Mouse (Mus musculus) kidney, postnatal 25 days (tissue): Measurements from ENCODE around the gene Rsbn1l.
A peak's percentile ranks its signal among the peaks of the same experiment; 100 is the strongest.
"Not testable (repeated sequence)": the region's sequence is repeated elsewhere in the genome, so short reads cannot be mapped to it uniquely, and the experiment has no call there.

Experiments
- DNase-seq, 2 experiments: peaks; one replicate each; pipeline ENCODE4 v3.0.0; 2021; ENCODE audit warnings: mixed read lengths in 2 of 2

Rsbn1l gene

DNA sequence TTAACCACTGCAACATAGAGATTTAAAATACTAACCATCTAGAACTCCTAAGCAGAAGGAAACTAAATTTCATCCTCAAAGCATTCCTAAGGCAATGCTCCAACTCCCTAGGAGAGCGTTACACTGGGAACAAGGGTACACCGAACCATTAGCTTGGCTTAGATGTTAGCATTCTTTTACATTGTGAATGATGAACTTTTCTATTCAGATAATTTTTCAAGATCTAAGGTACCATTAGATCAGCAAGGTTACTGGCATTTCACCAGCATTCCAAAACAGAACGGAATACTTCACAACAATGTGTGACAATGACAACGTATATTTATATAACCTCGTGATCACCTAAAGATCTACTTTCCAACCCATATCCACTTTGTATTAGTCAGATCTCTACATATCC is 6.1 kb downstream of the Rsbn1l start:
- DNase-seq: no peak

DNA sequence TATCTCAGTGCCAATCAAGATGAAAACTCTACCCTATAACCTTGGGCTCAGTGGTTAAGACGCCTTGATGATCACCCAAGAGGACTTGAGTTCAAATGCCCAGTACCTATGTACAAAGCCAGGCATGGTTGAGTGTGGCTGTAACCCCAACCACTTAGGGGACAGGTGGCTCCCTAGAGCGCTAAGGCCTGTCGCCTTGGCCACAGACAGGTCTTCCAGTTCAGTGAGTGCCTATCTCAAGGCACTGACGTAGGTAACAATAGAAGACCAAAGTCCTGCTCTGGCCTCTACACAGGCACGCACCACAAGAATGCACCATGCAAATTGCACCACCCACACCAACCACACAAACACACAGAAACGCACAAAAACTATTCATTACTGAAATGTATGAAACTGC is 9.3 kb downstream of the Rsbn1l start:
- no peak for DNase-seq

DNA sequence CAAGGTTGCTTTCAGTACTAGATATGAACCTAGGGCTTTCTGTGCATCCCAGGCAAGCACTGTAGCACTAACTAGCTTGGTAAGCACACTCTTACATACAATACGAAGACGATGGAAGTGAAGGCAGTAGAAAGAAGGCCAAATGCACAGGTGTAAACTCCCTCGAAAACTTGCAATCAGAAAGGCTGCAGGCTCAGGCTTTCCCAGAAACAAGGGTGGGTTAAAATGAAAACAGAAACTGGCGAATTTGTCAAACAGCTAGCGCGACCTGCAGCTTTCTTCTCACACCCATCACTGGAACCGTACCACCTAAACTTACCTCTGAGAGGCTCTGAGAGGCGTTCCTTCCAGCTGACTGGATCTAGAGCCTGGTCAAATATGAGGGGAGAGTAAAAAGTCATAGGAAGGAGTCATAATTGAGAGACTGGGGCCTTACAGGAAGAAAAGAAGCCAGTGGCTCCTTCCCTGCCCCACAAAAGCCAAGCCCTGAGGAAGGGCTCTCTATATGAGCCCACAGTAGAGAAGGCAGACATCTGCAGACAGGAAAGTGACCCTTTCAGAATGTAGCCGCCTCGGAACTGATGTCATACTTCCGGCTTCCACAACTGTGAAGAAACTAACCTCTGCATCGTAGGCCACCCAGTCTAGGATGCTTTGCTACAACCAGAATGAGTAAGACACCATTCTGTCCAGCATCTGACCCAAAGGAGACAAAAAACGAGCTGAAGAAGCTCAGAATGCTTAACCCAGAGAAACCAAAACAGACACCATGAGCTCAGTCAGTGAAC is 11.0 kb downstream of the Rsbn1l start:
- DNase-seq: peak in 1 of 2 experiments; percentile 21

DNA sequence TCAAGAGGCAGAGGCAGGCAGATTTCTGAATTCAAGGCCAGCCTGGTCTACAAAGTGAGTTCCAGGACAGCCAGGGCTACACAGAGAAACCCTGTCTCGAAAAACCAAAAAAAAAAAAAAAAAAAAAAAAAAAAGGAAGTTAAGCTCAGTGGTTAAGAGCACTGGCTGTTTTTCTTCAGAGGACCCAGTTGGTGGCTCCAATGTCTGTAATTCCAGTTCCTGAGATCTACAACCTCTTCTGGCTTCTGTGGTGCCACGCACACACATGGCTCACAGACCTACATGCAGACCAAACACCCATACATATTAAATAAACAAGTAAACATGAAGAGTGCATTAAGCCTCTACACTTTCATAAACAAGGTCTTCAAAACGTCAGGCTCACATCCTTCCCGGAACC is 12.4 kb downstream of the Rsbn1l start:
- not testable (repeated sequence) for DNase-seq

DNA sequence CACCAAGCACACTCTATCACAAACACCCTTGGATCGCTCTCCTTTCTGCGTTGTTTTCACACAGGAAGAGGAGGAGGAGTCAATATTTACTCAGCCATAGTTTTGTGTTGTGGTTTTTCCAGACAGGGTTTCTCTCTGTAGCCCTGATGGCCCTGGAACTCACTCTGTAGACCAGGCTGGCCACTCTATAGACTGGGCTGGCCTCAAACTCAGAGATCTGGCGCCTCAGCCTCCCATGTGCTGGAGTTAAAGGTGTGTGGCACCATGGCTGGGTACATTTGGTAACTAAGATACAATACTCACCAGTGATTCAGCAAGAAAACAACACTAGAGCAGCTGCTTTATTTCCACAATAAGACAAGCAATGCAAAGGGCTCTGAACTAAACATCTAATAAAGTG is 13.7 kb downstream of the Rsbn1l start:
- DNase-seq: no peak

DNA sequence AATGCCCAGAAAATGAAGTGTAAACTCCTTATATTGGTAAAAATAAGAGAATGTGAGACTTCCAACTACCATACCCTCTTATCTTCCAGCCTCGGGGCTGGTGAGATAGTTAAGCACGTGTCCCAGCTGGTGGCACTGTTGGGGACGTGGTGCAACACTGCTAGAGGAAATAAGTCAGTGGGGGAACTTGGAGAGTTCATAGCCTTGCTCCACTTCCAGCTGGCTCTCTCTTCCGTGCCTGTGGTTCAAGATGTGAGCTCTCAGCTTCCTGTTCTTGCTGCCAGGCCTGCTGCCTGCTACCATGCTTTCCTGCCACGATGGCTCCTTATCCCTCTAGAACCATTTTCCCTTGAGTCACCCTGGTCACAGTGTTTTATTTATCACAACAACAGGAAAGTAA is 15.0 kb downstream of the Rsbn1l start:
- peak; percentile 13 to 42 for DNase-seq

DNA sequence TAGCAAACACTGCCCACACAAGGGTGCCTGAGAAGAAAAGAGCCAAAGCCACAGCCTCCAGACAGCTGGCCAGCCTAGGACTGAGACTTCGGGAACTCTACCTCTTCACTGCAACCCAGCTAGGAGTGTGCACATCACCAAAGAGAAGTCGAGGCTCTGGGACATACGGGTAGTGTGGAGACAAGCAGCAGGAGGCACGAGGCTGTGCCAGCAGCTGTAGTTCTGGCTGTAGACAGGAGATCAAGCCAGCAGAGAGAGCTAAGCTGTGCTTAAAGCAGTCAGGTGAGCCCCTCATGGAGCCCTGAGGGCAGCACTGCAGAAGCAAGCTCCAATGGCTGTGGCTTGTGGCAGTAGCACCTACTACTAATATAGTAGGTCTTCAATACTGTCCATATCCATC is 15.5 kb downstream of the Rsbn1l start:
- no peak for DNase-seq

DNA sequence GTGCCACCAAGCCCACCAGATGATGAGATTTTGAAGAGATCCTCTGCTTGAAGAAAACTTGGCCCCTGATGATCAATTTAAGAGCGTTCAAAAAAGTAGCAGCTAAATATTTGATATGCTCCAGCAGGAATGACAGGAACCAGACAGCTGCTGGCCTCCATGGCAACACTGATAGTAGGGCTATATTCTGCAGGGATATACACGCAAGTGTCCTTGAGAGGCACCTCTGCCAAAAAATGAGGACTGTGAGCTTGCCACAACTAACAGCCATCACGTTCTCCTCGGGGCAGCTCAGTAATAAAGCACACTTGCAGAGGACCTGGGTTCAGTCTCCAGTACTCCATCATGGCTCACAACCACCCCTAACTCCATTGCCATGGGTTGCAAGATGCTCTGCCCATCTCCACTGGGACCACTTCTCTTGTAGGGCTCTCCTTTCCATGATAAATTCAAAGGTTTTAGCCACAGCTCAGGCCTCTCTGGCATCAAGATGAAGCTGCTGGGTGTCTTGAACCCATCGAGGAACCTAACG is 16.1 kb downstream of the Rsbn1l start:
- DNase-seq: no peak

DNA sequence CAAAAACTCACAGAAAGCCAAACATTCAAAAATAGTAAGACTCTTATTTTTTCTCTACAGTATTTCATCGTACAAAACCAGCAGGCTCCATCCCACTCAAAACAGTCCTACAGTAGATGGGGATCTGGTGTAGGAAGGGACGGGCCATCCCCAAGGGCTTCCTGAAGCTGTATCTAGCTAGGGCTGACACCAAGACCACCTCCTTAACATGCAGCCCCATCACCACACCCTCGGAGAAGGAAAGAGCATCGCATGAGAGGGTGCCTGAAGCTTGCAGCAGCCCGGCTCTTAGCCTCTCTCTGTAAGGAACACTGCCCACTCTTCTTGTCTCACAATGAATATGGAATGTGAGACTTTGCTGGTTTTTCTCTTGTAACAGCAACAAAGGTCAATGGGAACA is 17.7 kb downstream of the Rsbn1l start:
- DNase-seq: no peak

DNA sequence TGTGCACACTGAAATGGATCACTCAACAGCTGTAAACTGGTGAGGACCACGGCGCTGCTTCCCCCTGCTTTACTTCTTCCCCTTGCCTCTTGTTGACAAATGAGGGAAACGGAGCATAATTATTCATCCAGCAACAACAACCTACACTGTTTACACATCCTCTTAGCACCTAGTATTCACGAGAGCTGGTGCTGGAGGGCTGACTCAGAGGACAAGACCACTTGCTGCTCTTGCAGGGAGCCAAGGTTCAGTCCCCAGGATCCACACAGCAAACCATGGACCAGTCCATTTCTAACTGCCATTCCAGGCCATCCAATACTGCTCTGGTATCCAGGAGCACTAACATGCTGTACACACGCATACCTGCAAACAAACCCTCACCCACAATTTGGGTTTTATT is 20.3 kb downstream of the Rsbn1l start:
- DNase-seq: no peak

DNA sequence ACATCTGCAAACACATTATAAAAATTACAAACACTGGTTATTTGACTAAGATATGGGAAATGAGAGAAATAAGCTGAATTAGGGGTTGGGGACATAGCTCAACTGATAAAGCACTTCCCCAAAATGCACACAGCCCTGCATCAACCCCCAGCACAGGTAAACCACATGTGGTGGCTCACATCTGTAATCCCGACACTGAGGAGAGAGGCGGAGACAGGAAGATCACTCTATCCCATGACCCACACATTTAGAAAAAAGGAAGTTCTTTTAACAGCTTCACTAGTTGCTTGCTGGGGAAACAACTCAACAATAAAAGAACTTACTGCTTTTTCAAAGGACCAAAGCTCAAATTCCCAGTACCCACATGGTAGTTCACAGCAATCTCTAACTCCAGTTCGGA is 23.6 kb downstream of the Rsbn1l start:
- DNase-seq: no peak

DNA sequence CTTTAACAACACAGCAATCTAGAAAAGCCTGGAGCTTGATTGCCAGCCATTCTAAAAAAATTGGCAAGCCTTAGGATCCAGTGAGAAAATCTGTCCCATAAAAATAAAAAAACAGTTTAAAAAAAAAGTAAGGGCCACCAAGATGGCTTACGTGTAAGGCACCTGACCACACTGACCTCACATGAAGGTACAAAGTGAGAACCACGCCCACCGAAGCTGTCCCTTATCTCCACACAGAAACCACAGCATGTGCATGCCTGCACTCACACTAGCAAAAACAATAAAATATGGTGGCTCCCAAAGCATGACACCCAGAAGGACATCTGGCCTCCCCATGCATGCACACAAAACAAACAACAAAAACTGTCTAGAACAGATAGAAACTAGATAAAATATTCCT is 24.9 kb downstream of the Rsbn1l start:
- DNase-seq: no peak

DNA sequence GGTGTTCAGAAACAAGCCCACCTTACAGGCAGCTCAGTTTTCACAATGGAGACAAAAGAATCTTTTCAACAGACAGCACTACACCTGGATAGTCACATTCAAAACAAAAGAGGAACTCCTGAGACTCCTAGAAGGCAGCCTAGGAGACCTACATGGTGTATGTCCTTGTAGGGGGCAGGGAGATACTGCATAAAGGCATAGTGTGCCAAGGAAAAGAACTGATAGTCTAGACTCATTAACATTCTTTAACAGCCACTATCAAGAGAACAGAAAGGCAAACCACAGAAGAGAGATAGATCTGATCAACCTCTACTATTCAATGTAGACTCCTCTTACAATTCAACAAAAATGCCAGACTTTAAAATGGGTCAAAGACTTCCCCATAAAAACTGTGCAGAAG is 25.8 kb downstream of the Rsbn1l start:
- DNase-seq: no peak

DNA sequence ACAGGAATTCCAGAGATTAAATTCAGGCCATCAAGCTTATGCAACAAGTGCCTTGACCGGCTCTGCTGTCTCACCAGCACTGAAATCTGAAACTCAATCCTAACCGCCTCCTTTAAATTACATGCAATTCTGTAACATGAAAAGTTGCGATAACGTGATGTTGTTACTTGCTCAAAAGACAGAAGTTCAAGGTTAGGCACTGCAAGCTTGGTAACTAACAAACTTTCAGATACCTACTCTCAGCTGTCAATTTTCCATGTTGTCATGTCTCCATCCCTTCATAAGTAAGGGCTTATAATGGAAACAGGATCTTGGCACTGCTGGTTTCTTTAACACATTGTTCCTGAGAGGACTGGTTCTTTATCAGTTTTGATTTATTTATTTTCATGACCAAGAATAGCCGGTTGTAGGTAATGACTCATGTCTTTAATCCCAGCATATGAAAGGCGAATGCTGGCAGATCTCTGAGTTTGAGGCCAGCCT is 26.5 kb downstream of the Rsbn1l start:
- no peak for DNase-seq

DNA sequence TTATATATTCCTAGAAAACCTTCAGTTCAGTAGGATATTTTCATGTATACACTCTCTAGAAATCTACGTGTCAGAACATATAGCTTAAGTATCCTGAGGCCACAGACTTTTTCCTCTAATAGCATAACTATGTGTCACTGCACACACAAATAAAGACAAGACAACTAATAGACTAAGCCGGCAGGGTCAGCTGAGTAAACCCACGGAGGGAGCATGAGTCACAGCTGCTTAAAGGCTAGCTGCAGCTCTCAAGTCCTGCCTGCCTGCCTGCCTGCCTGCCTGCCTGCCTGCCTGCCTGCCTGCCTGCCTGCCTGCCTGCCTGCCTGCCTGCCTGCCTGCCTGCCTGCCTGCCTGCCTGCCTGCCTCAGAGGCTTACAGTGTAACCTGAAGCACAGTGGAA is 30.7 kb downstream of the Rsbn1l start:
- DNase-seq: no peak

DNA sequence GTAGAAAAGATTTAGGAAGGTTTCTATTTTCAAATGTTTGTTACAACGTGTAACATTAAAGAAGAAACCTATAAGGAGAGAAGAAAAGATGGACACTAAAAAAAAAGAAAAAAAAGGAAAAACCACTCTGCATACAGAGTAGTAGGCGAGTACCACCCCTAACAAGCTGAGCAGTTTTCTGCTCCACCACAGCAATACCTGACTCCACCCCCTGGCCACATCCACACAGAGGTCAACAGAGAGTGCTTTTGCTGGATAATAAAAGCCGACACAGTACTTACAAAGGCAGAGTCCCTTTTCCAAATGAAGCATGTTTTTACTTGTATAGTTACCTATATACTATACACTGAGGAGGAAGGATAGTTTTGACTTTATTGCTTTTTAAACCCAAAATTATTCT is 31.6 kb downstream of the Rsbn1l start:
- no peak for DNase-seq

DNA sequence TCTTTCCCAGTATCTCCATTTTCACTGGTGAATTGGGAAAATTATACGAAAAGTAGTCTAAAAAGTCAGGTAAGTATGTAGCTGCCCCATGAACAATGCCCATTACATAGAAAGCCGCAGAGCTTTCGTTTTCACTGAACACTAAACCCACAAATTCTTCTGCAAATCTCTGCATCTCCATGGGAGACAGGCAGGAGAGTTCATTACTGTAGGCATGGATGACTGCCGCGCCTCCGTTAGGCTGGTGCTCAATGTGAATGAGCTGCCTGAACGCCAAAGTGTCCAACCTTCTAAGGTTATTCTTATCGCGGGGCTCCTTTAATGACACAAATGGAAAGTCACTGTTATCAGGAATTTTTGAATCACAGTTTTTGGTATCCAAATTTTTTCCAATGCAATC is 36.6 kb downstream of the Rsbn1l start:
- DNase-seq: no peak

DNA sequence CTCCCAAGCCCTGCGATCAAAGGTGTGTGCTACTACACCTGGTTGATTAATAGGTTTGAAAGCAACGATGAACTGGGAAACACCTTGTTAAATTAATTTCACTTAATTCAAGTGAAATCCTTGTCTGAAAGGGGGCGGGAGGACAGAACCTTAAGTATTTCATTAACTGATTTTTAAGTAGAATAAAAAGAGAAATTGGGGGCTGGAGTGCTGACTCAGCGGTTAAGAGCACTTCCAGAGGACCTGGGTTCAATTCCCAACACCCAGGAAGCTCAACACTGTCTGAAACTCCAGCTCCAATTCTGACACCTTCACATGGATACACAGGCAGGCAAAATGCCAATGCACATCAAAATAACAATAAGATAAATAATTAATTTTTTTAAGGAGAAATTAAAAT is 37.2 kb downstream of the Rsbn1l start:
- DNase-seq: no peak

DNA sequence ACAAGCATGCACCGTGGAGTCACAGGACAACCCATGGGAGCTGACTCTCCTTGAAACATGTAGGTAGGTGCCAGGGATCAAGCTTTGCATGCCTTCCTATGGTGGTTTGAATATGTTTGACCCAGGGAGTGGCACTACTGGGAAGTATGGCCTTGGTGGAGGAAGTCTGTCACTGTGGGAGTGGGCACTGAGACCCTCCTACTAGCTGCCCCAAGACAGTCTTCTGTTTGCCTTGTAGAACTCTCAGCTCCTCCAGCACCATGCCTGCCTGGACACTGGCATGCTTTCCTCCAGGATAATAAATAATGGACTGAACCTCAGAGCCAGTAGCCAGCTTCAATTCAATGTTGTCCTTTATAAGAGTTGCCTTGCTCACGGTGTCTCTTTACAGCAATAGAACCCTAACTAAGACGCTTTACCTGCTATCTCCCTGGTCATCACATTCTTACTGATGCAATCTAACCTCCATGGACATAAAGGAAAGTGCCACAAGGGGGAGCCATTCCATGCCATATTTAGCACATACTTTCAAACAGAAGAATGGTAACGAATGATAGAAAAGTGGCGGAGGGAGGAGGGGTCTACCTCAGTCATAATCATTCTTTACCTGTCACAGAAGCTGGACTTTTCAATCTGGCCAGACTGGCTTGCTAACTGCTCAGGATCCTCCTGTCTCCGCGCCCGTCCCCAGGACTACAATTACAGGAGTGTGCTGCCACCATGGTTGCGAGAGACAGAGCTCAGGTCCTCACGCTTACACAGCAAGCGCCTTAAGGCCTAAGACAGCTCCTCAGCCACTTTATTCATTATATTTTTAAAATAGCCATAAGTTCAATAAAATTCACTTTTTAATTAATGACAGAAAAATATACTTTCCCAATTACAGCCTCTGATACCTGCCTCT is 42.6 kb downstream of the Rsbn1l start:
- DNase-seq: peak; percentile 56 to 90

DNA sequence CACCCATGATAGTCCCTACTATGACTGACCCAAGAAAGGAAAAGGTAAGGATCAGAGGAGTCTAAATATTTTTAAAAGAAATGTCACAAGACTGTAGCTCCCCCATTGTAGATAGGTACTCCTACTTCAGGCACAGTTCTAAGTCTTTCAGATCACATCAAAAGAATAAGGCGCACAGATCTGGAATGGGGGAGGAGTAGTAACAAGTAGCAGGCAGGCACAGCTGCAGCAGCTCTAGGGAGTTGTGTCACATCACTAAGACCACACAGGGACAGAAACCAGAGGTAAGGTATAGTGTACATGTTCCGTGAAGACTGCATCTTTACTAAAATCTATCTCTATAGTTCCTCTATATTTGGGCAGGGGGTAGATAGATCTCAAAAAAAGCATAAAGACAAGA is 44.5 kb downstream of the Rsbn1l start:
- no peak for DNase-seq

DNA sequence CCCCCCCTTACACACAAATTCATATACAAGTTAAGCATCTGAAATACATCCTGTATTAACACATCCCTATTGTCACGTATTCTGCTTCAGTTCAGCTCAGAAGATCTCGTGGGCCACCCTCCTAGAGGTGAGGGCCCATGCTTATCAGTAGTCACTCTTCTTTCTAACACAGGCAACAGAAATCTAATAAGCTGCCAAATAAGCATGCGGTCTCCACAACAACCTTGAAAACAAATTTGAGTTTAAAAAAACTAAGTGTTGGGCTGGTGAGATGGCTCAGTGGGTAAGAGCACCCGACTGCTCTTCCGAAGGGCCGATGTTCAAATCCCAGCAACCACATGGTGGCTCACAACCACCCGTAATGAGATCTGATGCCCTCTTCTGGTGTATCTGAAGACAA is 50.0 kb downstream of the Rsbn1l start:
- DNase-seq: no peak

DNA sequence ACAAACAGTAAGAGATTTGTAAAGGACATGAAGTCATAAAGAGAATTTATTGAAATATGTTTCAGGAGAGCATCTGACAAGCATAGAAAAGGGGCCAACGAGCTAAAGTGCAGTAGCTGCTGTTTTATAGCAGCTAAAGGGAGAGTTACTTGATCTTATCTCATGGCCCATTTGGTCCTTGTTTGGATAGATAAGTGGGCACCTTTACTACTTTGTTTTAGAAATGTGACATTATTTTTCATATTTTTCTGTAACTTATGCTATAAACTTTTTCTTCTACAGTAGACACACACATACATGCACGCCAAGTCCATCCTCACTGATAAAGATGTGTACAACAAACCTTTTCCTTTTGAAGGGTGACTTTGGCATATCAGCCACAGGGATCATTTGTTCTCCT is 50.8 kb downstream of the Rsbn1l start:
- no peak for DNase-seq

DNA sequence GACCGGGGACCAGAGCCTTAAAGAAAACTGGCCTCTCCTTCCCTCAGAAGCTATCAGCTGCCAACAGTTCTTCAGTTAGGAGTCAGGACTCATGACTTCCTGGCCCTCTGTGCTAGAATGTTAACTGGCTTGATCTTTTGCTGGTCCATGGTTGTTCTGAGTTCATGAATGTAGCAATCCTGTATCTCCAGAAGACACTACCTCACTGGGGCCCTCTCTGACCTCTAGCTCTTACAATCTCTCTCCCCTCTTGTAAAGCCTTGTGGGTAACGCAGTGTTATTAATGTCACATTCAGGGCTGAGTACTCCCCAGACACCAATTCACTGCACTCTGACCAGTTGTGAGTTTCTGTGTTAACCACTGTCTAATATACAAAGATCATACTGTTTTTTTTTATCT is 51.6 kb downstream of the Rsbn1l start:
- no peak for DNase-seq
